Mouse (Mus musculus) liver, embryonic 14 days (tissue): ENCODE data around the gene Zfp462. TPM values are rescaled to one million over a fixed set of nuclear protein-coding genes. Genes with fewer than 3 reads are reported as not detected.

Source experiments
- polyA plus RNA-seq: library from polyadenylated mRNA; depleted of rRNA; stranded (reverse); fragments of >200 nt; gene quantifications from 2 replicates; pipeline ENCODE4 v1.2.3, GENCODE M21; 2012; rRNA removed

Gene Zfp462
- 0.24 and 0.43 TPM in 2 replicates for polyA plus RNA-seq

GRCm38 (mm10) chr4:54944921-54945430 lies at the start of gene Zfp462:
Zfp462 (plus strand) TSS chr4:54945048.

